Mouse (Mus musculus) gastrocnemius, postnatal 14 days (tissue): Measurements from ENCODE around the gene 3110009E18Rik. TPM values are rescaled to one million over a fixed set of nuclear protein-coding genes. Genes with fewer than 3 reads are reported as not detected.

ENCODE experiments used
- DNase-seq: peaks from one replicate; pipeline ENCODE4 v3.0.0; 2021; ENCODE audit warnings: mixed read lengths
- intact Hi-C: fragments of 180-260 bp; cut with DNase I; formaldehyde crosslinking; loops from one replicate; pipeline ENCODE4 v1.15.1; 2025; ENCODE audit warnings: low total_unique reads
- long read RNA-seq, 2 experiments: library from polyadenylated mRNA; stranded (forward); transcript quantifications; one replicate each; pipeline ENCODE4 v2.0.0; 2021
- total RNA-seq, 2 experiments: library from RNA; stranded (reverse); gene quantifications; 2 replicates each; pipeline ENCODE4 v1.2.3; 2021

The 3110009E18Rik gene
- 1 to 10 TPM; 4.1 to 5.4 TPM for total RNA-seq
- long read RNA-seq, experiment 1, partial matches to known transcripts, result 0 of 2 reads
- long read RNA-seq, experiment 1, other reads (novel, unspliced or antisense), result 1 of 2 reads
- long read RNA-seq, experiment 2, partial matches to known transcripts, result 0 of 4 reads
- long read RNA-seq, experiment 2, other reads (novel, unspliced or antisense), result 2 of 4 reads

GRCm38 (mm10) chr1:120120969-120121811, at the start of gene 3110009E18Rik, which contains the start of gene Dbi:
Gene 3110009E18Rik (plus strand): TSS chr1:120121187.
Gene Dbi (minus strand): TSS chr1:120121078.
- peak; percentile 99 for DNase-seq
- intact Hi-C loops, result no loop called here

- intact Hi-C loops, result no loop called here
- peak; percentile 46 for DNase-seq
These were observed 48.1 kb upstream of the 3110009E18Rik start for GRCm38 (mm10) chr1:120072900-120073299.

GRCm38 (mm10) chr1:120073519-120074306, 47.3 kb upstream of the 3110009E18Rik start, which contains the start of gene Tmem37:
Gene Tmem37 (minus strand): TSS chr1:120074074.
- peak; percentile 80 for DNase-seq
- intact Hi-C loops, result no loop called here

- no peak for DNase-seq
- intact Hi-C loops, result no loop called here
These were observed 46.7 kb upstream of the 3110009E18Rik start for GRCm38 (mm10) chr1:120074307-120074702.

- intact Hi-C loops, result no loop called here
- no peak for DNase-seq
These were observed 46.1 kb upstream of the 3110009E18Rik start for GRCm38 (mm10) chr1:120074931-120075330.

- no peak for DNase-seq
- intact Hi-C loops, result no loop called here
These were observed 45.5 kb upstream of the 3110009E18Rik start for GRCm38 (mm10) chr1:120075507-120075906.

- intact Hi-C loops, result no loop called here
- DNase-seq, result no peak
These were observed 43.1 kb upstream of the 3110009E18Rik start for GRCm38 (mm10) chr1:120077746-120078410.

GRCm38 (mm10) chr1:120080632-120081031, 40.4 kb upstream of the 3110009E18Rik start:
- DNase-seq, result no peak
- intact Hi-C loops, result no loop called here

- intact Hi-C loops, result no loop called here
- DNase-seq, result no peak
These were observed 37.9 kb upstream of the 3110009E18Rik start for GRCm38 (mm10) chr1:120082957-120083585.

- intact Hi-C loops, result no loop called here
- no peak for DNase-seq
These were observed 37.0 kb upstream of the 3110009E18Rik start for GRCm38 (mm10) chr1:120083921-120084517.

GRCm38 (mm10) chr1:120085696-120086095, 35.3 kb upstream of the 3110009E18Rik start:
- intact Hi-C loops, result no loop called here
- DNase-seq, result no peak

- no peak for DNase-seq
These were observed 34.3 kb upstream of the 3110009E18Rik start for GRCm38 (mm10) chr1:120086644-120087043.

GRCm38 (mm10) chr1:120089180-120089579, 31.8 kb upstream of the 3110009E18Rik start:
- intact Hi-C loops, result no loop called here
- DNase-seq, result no peak

More at GRCm38 (mm10) chr1:120086644-120087043, 34.3 kb upstream of the 3110009E18Rik start:
- intact Hi-C loops, result no loop called here

- DNase-seq, result no peak
These were observed 30.0 kb upstream of the 3110009E18Rik start for GRCm38 (mm10) chr1:120090880-120091570.

GRCm38 (mm10) chr1:120093482-120094134, 27.4 kb upstream of the 3110009E18Rik start:
- intact Hi-C loops, result loop anchor here (5.0 kb wide), 1 partner anchor 61 kb away; no protein-coding TSS in a partner anchor
- peak; percentile 86 for DNase-seq

More at GRCm38 (mm10) chr1:120090880-120091570, 30.0 kb upstream of the 3110009E18Rik start:
- intact Hi-C loops, result loop anchor here (5.0 kb wide), 1 partner anchor 59 kb away; no protein-coding TSS in a partner anchor

- intact Hi-C loops, result loop anchor here (5.0 kb wide), 1 partner anchor 63 kb away; no protein-coding TSS in a partner anchor
- no peak for DNase-seq
These were observed 26.1 kb upstream of the 3110009E18Rik start for GRCm38 (mm10) chr1:120094920-120095319.

- peak; percentile 53 for DNase-seq
- intact Hi-C loops, result no loop called here
These were observed 22.7 kb upstream of the 3110009E18Rik start for GRCm38 (mm10) chr1:120098327-120098726.
